Mouse (Mus musculus) hindbrain, embryonic 12.5 days (tissue): ENCODE results near the gene Cramp1l. TPM values are rescaled to one million over a fixed set of nuclear protein-coding genes. Genes with fewer than 3 reads are reported as not detected.
"Not testable (repeated sequence)": the region's sequence is repeated elsewhere in the genome, so short reads cannot be mapped to it uniquely, and the experiment has no call there.

Source experiments
- ATAC-seq: fragments of 200-750 bp; cut with Nextera tagmentation; 2 replicates; pipeline ENCODE4 v1.8.0; 2017; ENCODE audit warnings: moderate TSS enrichment; ENCODE audit not compliant: low FRiP score
- H3K27ac ChIP-seq: fragments of 300-500 bp; sonication (generic); 2 replicates; pipeline ENCODE4 v1.5.1; 2016; ENCODE audit warnings: mild to moderate bottlenecking
- H3K27me3 ChIP-seq: fragments of 300-500 bp; sonication (generic); 2 replicates; pipeline ENCODE4 v1.6.1; 2016; ENCODE audit warnings: mild to moderate bottlenecking
- H3K36me3 ChIP-seq: fragments of 300-500 bp; sonication (generic); 2 replicates; pipeline ENCODE4 v1.6.1; 2016; ENCODE audit warnings: mild to moderate bottlenecking
- H3K4me1 ChIP-seq: fragments of 300-500 bp; sonication (generic); 2 replicates; pipeline ENCODE4 v1.6.1; 2016
- H3K4me2 ChIP-seq: fragments of 300-500 bp; sonication (generic); replicated peaks from 2 replicates; pipeline ENCODE4 v1.6.1; 2016; ENCODE audit warnings: mild to moderate bottlenecking
- H3K4me3 ChIP-seq: fragments of 300-500 bp; sonication (generic); 2 replicates; pipeline ENCODE4 v1.5.1; 2016; ENCODE audit warnings: mild to moderate bottlenecking
- H3K9ac ChIP-seq: fragments of 300-500 bp; sonication (generic); 2 replicates; pipeline ENCODE4 v1.6.1; 2016; ENCODE audit warnings: mild to moderate bottlenecking, moderate library complexity
- H3K9me3 ChIP-seq: fragments of 300-500 bp; sonication (generic); replicated peaks from 2 replicates; pipeline ENCODE4 v1.6.1; 2016; ENCODE audit warnings: mild to moderate bottlenecking
- WGBS: fragments of 180-500 bp; shearing (Covaris S2); methylation state at CpG from one replicate; pipeline ENCODE4 v1.1.7; 2016; 5-methylcytosine and 5-hydroxymethylcytosine counted together
- polyA plus RNA-seq: library from polyadenylated mRNA; unstranded; fragments of >200 nt; fragmentation: Nextera tagmentation; extraction: Ambion mirVana; gene quantifications from 2 replicates; pipeline ENCODE4 v1.2.1, GENCODE M21; 2016

Cramp1l gene
- polyA plus RNA-seq, 1 experiment from 2014 or later, result 13.8 TPM

GRCm38 (mm10) chr17:24948204-24948603 lies 67.4 kb downstream of the Cramp1l start:
- WGBS, result 96% methylated on average over 5 of the region's 5 CpGs
- no peaks in the 10 kb centered on the region for H3K4me1 ChIP-seq
- no peaks in the 10 kb centered on the region for H3K27me3 ChIP-seq
- H3K36me3 ChIP-seq, result peaks cover 75% of the 10 kb centered on the region
- H3K9me3 ChIP-seq, result no peaks in the 10 kb centered on the region
- H3K4me2 ChIP-seq, result no peak overlapping the region
- H3K9ac ChIP-seq, result no peak overlapping the region
- H3K27ac ChIP-seq, result no peak overlapping the region
- H3K4me3 ChIP-seq, result no peak overlapping the region
- no peak for ATAC-seq

- 91% methylated on average over 1 of the region's 1 CpGs for WGBS
- H3K27me3 ChIP-seq, H3K9me3 ChIP-seq, ATAC-seq, H3K4me2 ChIP-seq, H3K4me3 ChIP-seq, H3K27ac ChIP-seq, H3K4me1 ChIP-seq, H3K9ac ChIP-seq: not testable (repeated sequence)
- H3K36me3 ChIP-seq, result peaks cover 56% of the 10 kb centered on the region
Measured at GRCm38 (mm10) chr17:24943589-24943988, 72.0 kb downstream of the Cramp1l start.

- Histone ChIP-seq H3K36me3 (peaks cover 50% of the 10 kb centered on the region), H3K4me1 (no peaks in the 10 kb centered on the region), H3K9me3 (no peaks in the 10 kb centered on the region), H3K9ac (no peak overlapping the region), H3K4me2 (no peak overlapping the region), H3K27me3 (no peaks in the 10 kb centered on the region), H3K4me3 (no peak overlapping the region), H3K27ac (no peak overlapping the region)
- ATAC-seq, result no peak
- WGBS, result 92% methylated on average over 7 of the region's 7 CpGs
Measured at GRCm38 (mm10) chr17:24943036-24943435, 72.6 kb downstream of the Cramp1l start.

GRCm38 (mm10) chr17:24942453-24942852 lies 73.1 kb downstream of the Cramp1l start:
- not testable (repeated sequence) for H3K27me3 ChIP-seq, H3K9me3 ChIP-seq, H3K27ac ChIP-seq, H3K4me1 ChIP-seq, ATAC-seq, H3K4me2 ChIP-seq, H3K4me3 ChIP-seq, H3K9ac ChIP-seq
- 28% methylated on average over 2 of the region's 2 CpGs for WGBS
- peaks cover 44% of the 10 kb centered on the region for H3K36me3 ChIP-seq

- WGBS, result 46% methylated on average over 6 of the region's 6 CpGs
- Histone ChIP-seq H3K4me2 (peak overlapping the region; percentile 78), H3K9ac (peak overlapping the region; percentile 86), H3K27me3 (no peaks in the 10 kb centered on the region), H3K9me3 (no peaks in the 10 kb centered on the region), H3K27ac (peak overlapping the region; percentile 90), H3K4me1 (peaks cover 24% of the 10 kb centered on the region), H3K36me3 (0 out of 2 replicates have a peak, but pooled peaks cover 4% of the 10 kb centered on the region), H3K4me3 (peak overlapping the region; percentile 79)
- ATAC-seq, result no peak; the same call in 1 of the 2 replicates
Measured at GRCm38 (mm10) chr17:24937266-24937665, 78.3 kb downstream of the Cramp1l start.

- under 1% methylated on average over 78 of the region's 78 CpGs for WGBS
- Histone ChIP-seq H3K36me3 (0 out of 2 replicates have a peak, but pooled peaks cover 4% of the 10 kb centered on the region), H3K4me2 (peak within 1 kb of the TSS; percentile 78), H3K9ac (peak within 1 kb of the TSS; percentile 86), H3K4me1 (peaks cover 24% of the 10 kb centered on the region), H3K4me3 (peak within 1 kb of the TSS; percentile 79), H3K9me3 (no peaks in the 10 kb centered on the region), H3K27ac (peak within 1 kb of the TSS; percentile 90), H3K27me3 (no peaks in the 10 kb centered on the region)
- peak; percentile 97 for ATAC-seq
Measured at GRCm38 (mm10) chr17:24936259-24937237, 79.0 kb downstream of the Cramp1l start, which contains the start of gene Mapk8ip3. Gene Mapk8ip3, minus strand, starts transcription at chr17:24936977.

- Histone ChIP-seq H3K36me3 (peaks cover 8% of the 10 kb centered on the region; the same call in 1 of the 2 replicates), H3K9ac (peak overlapping the region; percentile 86), H3K27ac (no peak overlapping the region), H3K9me3 (no peaks in the 10 kb centered on the region), H3K4me3 (peak overlapping the region; percentile 79), H3K4me2 (peak overlapping the region; percentile 78), H3K4me1 (peaks cover 24% of the 10 kb centered on the region), H3K27me3 (no peaks in the 10 kb centered on the region)
- ATAC-seq, result no peak
Measured at GRCm38 (mm10) chr17:24935666-24936065, 79.9 kb downstream of the Cramp1l start.

- Histone ChIP-seq H3K27me3 (no peaks in the 10 kb centered on the region), H3K4me2 (peak overlapping the region; percentile 78), H3K36me3 (peaks cover 8% of the 10 kb centered on the region; the same call in 1 of the 2 replicates), H3K4me3 (peak overlapping the region; percentile 79), H3K9me3 (no peaks in the 10 kb centered on the region), H3K4me1 (peaks cover 24% of the 10 kb centered on the region), H3K9ac (peak overlapping the region; percentile 86), H3K27ac (no peak overlapping the region)
- ATAC-seq, result no peak
- 87% methylated on average over 4 of the region's 4 CpGs for WGBS
Measured at GRCm38 (mm10) chr17:24934926-24935325, 80.7 kb downstream of the Cramp1l start.

GRCm38 (mm10) chr17:24933163-24933562 lies 82.4 kb downstream of the Cramp1l start:
- no peak for ATAC-seq

GRCm38 (mm10) chr17:24932431-24932830 lies 83.2 kb downstream of the Cramp1l start:
- Histone ChIP-seq H3K36me3 (peaks cover 17% of the 10 kb centered on the region), H3K27me3 (no peaks in the 10 kb centered on the region), H3K27ac (no peak overlapping the region), H3K4me3 (no peak overlapping the region), H3K4me2 (no peak overlapping the region), H3K9ac (no peak overlapping the region), H3K4me1 (peaks cover 24% of the 10 kb centered on the region), H3K9me3 (no peaks in the 10 kb centered on the region)
- WGBS, result 92% methylated on average over 4 of the region's 4 CpGs
- ATAC-seq, result no peak

More at GRCm38 (mm10) chr17:24933163-24933562, 82.4 kb downstream of the Cramp1l start:
- no peak overlapping the region for H3K4me2 ChIP-seq
- H3K9ac ChIP-seq, result no peak overlapping the region
- H3K4me3 ChIP-seq, result no peak overlapping the region
- H3K27ac ChIP-seq, result no peak overlapping the region
- H3K9me3 ChIP-seq, result no peaks in the 10 kb centered on the region
- H3K27me3 ChIP-seq, result no peaks in the 10 kb centered on the region
- WGBS, result 75% methylated on average over 4 of the region's 4 CpGs
- peaks cover 13% of the 10 kb centered on the region; the same call in 1 of the 2 replicates for H3K36me3 ChIP-seq
- peaks cover 24% of the 10 kb centered on the region for H3K4me1 ChIP-seq

- WGBS, result 87% methylated on average over 1 of the region's 1 CpGs
- Histone ChIP-seq H3K4me1 (peaks cover 7% of the 10 kb centered on the region), H3K9me3 (no peaks in the 10 kb centered on the region), H3K27me3 (no peaks in the 10 kb centered on the region), H3K36me3 (peaks cover 42% of the 10 kb centered on the region), H3K27ac (no peak overlapping the region), H3K4me2 (no peak overlapping the region), H3K9ac (no peak overlapping the region), H3K4me3 (no peak overlapping the region)
- ATAC-seq, result no peak
Measured at GRCm38 (mm10) chr17:24929506-24929905, 86.1 kb downstream of the Cramp1l start.

- 100% methylated on average over 1 of the region's 1 CpGs for WGBS
- ATAC-seq, result no peak
Measured at GRCm38 (mm10) chr17:24923246-24923645, 92.3 kb downstream of the Cramp1l start.

More at GRCm38 (mm10) chr17:24923246-24923645, 92.3 kb downstream of the Cramp1l start:
- no peaks in the 10 kb centered on the region for H3K4me1 ChIP-seq
- no peak overlapping the region for H3K4me2 ChIP-seq
- H3K27me3 ChIP-seq, result no peaks in the 10 kb centered on the region
- H3K9ac ChIP-seq, result no peak overlapping the region
- H3K4me3 ChIP-seq, result no peak overlapping the region
- H3K36me3 ChIP-seq, result peaks cover 91% of the 10 kb centered on the region
- no peak overlapping the region for H3K27ac ChIP-seq
- H3K9me3 ChIP-seq, result no peaks in the 10 kb centered on the region
